Mouse (Mus musculus) G1E (cell line): ENCODE data around the gene Cntnap5c.

ENCODE experiments used
- CTCF ChIP-seq: IDR thresholded peaks from 2 replicates; pipeline ENCODE4 v1.5.1; 2012; ENCODE audit warnings: low read depth, low read length, inconsistent platforms, mixed read lengths
- GATA1 ChIP-seq: IDR thresholded peaks from 2 replicates; pipeline ENCODE4 v1.6.1; 2012; ENCODE audit warnings: borderline replicate concordance, low read length, inconsistent platforms, mixed read lengths
- TAL1 ChIP-seq: conservative IDR thresholded peaks from 2 replicates; pipeline ENCODE4 v1.6.1; 2012; ENCODE audit warnings: low read depth, low read length, inconsistent platforms, mixed read lengths

GRCm38 (mm10) chr17:58363582-58364267 lies 594.4 kb downstream of the Cntnap5c start:
- TF ChIP-seq CTCF (no peak), TAL1 (no peak), GATA1 (no peak)
